Mouse (Mus musculus) embryonic fibroblast, embryonic 13.5 days (primary cell): ENCODE data around the gene Huwe1. TPM values are rescaled to one million over a fixed set of nuclear protein-coding genes. Genes with fewer than 3 reads are reported as not detected.

Experiments
- H3K27ac ChIP-seq: 2 replicates; pipeline ENCODE4 v1.5.1; 2012; ENCODE audit warnings: low read length, control low read depth, inconsistent platforms; ENCODE audit not compliant: insufficient read depth
- H3K4me1 ChIP-seq: 2 replicates; pipeline ENCODE4 v1.6.1; 2011; ENCODE audit warnings: low read length; ENCODE audit not compliant: control insufficient read depth, insufficient read depth
- H3K4me3 ChIP-seq: 2 replicates; pipeline ENCODE4 v1.5.1; 2011; ENCODE audit warnings: mild to moderate bottlenecking, control low read depth, low read length; ENCODE audit not compliant: insufficient read depth
- CTCF ChIP-seq: IDR thresholded peaks from 2 replicates; pipeline ENCODE4 v1.5.1; 2011; ENCODE audit warnings: mild to moderate bottlenecking, control low read depth, low read length, moderate library complexity, borderline replicate concordance; ENCODE audit not compliant: insufficient read depth
- POLR2A ChIP-seq: IDR thresholded peaks from 2 replicates; pipeline ENCODE4 v1.6.1; 2011; ENCODE audit warnings: low read depth, mild to moderate bottlenecking, control low read depth, low read length, moderate library complexity
- polyA plus RNA-seq: library from polyadenylated mRNA; stranded (reverse); fragments of >200 nt; gene quantifications from 2 replicates; pipeline ENCODE4 v1.2.4, GENCODE M21; 2011; ENCODE audit warnings: low read depth; ENCODE audit not compliant: missing spikeins, insufficient read length

Gene Huwe1
- polyA plus RNA-seq: 180 and 192 TPM in 2 replicates

DNA sequence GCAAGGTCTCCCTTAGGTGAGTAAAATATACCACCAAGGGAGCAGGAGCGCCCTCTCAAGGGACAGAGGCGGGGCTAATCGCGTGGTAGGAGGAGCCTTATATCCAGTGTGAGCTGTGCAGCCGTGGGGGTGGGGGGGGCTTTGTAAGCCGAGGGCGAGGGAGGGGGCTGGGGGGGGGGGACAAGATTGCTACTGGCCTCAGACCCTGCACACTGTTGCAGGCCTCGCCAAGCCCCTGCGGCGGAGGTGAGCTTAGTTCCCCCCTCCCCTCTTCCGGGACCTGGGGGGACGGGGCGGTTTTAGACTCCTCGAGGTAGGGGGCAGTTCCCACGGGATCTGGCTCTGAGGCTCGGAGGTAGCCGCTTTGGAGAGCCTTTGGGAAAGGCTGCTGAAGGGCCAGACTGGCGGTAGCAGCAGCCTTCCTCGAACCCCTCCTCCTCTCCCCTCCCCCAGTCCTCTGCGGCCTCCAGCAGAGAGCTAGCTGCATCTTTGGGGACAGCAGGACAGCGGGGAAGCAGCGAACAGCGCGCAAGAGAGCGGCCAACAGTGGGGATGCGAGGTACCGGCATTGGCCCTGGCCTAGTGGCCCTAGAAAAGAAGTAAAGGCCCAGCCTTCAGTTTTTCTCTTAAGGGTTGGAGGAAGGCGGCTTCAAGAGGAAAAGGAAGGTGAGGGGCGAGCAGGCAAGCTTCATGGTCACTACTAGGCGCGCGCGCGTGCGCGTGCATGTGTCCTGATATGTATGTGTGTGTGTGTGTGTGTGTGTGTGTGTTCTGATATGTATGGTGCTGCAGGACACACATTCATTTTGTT is at the start of gene Huwe1:
TSS of gene Huwe1 (plus strand) at position 107 of the 811 bp plus-strand sequence.
- Histone ChIP-seq H3K4me3 (peak within 1 kb of the TSS; percentile 82), H3K4me1 (no peaks in the 10 kb centered on the region), H3K27ac (peak within 1 kb of the TSS; percentile 35)
- peak; percentile 56 for TF ChIP-seq POLR2A
- no peak for TF ChIP-seq CTCF

DNA sequence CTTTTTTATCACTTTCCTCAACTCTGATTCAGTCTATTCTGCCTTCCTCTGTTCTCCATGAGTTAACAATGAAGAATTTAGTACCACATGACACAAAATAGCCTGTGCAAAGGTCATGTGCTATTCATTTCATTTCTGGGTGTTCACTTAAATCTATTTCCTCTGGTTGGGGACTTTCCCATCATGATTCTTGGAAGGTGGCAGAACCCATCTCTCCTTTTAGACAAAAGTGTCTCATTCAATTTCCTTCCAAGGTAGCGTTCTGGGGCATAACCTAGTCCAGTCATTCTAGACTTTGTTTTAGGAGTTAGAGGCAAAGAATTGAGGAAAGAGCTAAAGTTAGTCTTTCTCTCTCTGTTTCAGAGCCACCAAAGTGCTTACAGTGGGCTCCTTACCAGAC is 20.3 kb upstream of the Huwe1 start:
- no peaks in the 10 kb centered on the region for H3K4me1 ChIP-seq
- no peak overlapping the region for H3K4me3 ChIP-seq
- H3K27ac ChIP-seq: no peak overlapping the region
- TF ChIP-seq POLR2A (no peak), CTCF (no peak)

DNA sequence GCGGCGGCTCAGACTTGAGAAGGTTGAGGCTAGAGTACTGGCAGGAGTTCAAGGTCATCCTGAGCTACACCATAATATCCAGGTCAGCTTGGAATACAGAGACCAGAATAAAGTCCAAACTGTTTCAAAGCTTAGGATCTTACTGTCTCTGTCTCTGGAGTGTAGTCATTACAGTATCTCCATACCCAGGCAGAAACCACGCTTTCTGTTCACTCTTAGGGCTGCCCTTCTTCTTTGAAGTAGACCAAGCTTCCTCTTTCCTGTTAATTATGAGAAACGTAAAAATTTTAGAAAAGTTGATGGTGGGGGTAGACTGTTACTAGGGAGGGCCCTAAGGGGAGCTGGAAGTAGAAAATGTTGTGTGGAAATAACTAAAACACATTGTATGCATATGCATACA is 17.7 kb upstream of the Huwe1 start:
- no peak overlapping the region for H3K27ac ChIP-seq
- TF ChIP-seq CTCF: no peak
- no peak for TF ChIP-seq POLR2A
- H3K4me1 ChIP-seq: no peaks in the 10 kb centered on the region
- no peak overlapping the region for H3K4me3 ChIP-seq

DNA sequence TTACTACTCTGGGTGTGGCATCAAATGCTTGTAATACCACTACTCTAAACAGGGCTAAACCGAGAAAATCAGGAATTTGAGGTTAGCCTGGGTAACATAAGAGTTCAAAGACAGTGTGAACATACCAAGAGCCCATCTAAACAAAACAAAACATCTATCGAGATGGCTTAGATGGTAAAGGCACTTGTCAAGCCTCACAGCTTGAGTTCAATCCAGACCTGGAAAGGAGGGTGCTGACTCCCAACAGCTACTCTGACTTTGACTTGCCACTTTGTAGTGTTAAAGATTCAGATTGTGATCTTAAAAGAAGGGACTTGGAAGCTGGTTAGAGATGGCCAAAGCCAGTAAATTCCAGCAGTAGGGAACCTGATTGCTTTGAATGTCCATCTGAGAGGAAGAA is 7.8 kb upstream of the Huwe1 start:
- Histone ChIP-seq H3K4me3 (no peak overlapping the region), H3K27ac (no peak overlapping the region), H3K4me1 (no peaks in the 10 kb centered on the region)
- no peak for TF ChIP-seq CTCF
- TF ChIP-seq POLR2A: no peak

DNA sequence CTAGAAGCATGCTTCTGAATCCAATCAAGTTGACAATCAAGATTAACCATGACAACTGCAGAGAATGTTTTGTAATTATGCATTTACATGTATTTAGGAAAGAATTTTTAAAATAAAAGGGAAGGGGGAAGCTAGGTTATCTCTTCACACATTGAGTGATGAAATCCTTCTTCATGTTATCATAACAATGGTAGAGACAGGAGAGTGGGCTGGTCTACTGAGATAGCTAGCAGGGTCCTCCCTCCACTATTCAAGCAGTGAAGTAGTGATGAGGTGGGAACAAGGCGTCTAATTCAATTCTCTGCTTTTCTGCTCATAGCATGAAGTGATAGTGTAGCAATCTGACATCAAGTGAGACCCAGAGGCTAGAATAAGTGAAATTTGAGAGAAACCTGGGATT is 2.6 kb upstream of the Huwe1 start:
- TF ChIP-seq CTCF (no peak), POLR2A (no peak)
- Histone ChIP-seq H3K4me1 (no peaks in the 10 kb centered on the region), H3K4me3 (no peak overlapping the region), H3K27ac (no peak overlapping the region)

DNA sequence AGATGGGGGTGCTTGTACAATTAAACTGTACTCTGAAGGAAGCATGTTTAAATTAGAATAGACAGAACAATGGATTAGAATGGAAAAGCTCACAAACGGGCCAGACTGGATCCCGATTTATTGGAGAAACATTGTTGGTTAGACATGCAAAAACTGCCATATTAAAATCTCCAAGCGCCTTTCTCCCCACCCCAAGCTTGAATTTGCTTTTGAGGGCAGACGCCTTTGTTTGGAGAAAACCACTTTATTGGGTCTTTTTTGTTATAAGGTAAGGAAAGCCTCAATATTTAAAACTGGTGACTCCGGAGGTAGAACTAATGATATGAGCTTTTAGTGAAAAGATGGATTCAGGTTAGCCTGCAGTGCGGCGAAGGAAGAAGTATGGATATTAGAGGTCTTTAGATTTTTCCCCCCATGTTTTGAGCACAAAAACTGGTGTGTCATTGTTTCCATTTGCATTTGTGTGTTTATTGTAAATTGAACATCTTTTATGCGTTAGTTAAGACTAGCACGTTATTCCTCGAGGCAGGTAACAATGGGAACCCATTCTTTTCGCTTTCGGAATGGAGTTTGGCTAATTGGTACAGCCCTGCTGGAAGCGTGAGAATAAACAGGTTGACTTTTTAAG is 1.8 kb downstream of the Huwe1 start:
- Histone ChIP-seq H3K27ac (peak overlapping the region; percentile 90), H3K4me3 (peak overlapping the region; percentile 39), H3K4me1 (no peaks in the 10 kb centered on the region)
- TF ChIP-seq POLR2A: peak; percentile 72; the same call in 1 of the 2 replicates
- TF ChIP-seq CTCF: no peak

DNA sequence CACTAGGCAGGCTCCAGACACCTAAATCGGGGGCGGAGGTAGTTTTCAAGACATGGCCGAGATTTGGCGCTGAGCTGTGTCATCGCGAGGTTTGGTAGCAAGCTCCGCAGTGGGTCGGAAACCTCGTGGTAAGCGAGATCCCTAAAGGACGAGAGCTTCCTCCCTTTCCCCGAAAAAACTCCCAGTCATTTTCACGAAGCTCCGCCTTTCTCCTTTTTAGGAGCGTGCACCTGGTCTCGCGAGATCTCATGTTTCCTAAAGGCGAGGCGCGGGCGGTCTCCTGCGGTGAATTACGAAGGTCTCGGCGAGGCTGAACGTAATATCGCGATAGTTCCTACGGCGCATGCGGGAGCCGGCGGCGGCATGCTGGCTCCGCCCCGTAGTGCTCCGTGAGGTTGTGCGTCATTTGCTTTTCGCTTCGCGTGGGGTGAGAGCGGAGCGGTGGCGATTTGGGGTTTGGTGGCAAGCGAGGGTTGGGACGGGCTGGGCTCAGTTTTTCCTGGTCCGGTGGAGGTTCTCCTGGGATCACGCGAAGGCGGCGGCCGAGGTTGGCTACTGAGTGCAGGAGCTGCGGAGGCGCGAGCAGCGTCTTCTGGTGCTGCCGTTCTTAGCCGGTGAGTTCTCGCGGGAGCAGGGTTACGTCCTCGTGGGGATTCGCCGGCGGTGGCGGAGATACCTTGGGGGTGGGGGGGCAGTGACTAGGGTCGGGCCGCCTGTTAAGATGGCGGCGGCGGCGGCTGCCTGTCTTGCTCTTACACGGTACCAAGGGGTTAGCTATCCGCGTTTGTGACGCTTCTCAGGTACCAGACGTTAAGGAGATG is 2.6 kb downstream of the Huwe1 start:
- Histone ChIP-seq H3K4me3 (peak overlapping the region; percentile 82), H3K27ac (peak overlapping the region; percentile 95), H3K4me1 (no peaks in the 10 kb centered on the region)
- TF ChIP-seq CTCF (no peak), POLR2A (peak; percentile 78)

DNA sequence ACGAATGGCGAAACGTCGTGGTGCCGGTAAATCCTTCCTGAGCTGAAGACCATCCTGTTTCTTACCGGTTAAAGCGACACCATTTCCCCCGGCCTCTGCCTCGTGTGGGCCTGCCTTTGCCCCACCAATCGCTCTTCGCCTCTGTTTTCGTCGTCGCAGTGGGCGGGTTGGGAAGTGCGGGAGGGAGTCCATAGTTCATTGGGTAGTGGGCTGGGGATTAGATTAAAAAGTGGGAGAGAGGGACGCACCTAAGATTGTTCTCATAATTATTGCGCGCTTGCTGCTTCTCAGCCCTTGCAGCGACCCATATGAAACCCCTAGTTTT is 3.1 kb downstream of the Huwe1 start:
- Histone ChIP-seq H3K27ac (peak overlapping the region; percentile 95), H3K4me1 (no peaks in the 10 kb centered on the region), H3K4me3 (peak overlapping the region; percentile 82)
- TF ChIP-seq CTCF: no peak
- no peak; the same call in 1 of the 2 replicates for TF ChIP-seq POLR2A

DNA sequence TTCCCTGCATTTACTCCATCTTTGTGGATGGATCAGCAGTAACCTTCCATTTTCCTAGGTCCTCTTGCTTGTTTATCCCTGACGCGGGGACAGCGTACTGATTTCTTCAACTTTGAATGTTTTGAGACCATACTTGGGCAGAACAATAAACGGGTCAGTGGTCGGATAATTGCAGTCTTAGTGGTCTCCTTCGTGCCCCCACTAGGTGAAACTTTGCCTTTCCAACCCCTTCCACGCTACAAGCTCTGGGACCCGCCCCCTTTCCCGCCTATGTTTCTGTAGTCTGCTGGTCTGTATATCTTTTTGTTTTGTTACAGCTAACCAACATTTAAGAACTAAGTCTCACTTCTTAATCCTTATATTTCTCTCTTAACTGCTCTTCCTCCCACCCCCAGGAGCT is 3.8 kb downstream of the Huwe1 start:
- H3K4me3 ChIP-seq: peak overlapping the region; percentile 82
- TF ChIP-seq POLR2A: no peak
- no peak for TF ChIP-seq CTCF
- no peak overlapping the region for H3K27ac ChIP-seq
- H3K4me1 ChIP-seq: no peaks in the 10 kb centered on the region

DNA sequence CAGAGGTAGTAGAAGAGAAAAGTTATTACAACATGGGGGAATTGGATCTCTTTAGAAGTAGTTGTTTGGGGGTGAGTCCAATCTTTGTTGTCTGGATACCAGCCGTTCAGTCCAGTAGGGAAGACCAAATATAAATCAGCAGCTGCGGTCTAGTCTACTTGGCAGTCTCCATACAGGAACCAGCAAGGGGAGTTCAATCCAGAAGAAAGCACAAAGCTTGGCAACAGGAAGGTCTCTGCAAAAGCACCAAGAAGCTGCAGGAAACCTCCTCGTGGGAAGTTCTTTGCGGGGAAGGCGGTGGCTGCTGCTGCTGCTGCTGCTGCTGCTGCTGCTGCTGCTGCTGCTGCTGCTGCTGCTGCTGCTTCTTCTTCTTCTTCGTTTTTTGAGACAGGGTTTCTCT is 10.9 kb downstream of the Huwe1 start:
- Histone ChIP-seq H3K27ac (no peak overlapping the region), H3K4me1 (no peaks in the 10 kb centered on the region), H3K4me3 (no peak overlapping the region)
- TF ChIP-seq POLR2A (no peak), CTCF (no peak)

DNA sequence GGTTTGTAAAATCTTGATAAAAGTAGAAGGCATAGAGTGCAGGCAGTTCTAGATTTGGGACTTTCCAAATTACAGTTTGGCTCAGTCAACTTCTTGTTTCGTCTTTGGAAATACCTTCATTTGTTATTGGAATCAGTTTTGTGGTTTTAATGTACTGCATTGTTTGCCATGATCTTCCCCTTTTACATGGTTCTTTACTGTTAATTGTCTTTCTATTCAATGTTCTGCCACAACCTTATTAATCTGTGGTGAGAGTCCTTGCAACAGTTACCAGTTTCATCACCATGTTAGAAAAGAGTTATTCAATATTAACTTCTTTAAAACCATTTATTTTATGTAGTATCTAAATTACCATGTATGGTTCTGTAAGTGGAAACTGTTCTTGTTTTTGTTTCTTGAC is 13.0 kb downstream of the Huwe1 start:
- H3K4me1 ChIP-seq: no peaks in the 10 kb centered on the region
- TF ChIP-seq CTCF (no peak), POLR2A (no peak)
- no peak overlapping the region for H3K4me3 ChIP-seq
- H3K27ac ChIP-seq: no peak overlapping the region
